Mouse (Mus musculus) E14TG2a.4 (cell line): Measurements from ENCODE around the gene Tnfaip2.

ENCODE experiments used
- CTCF ChIP-seq: conservative IDR thresholded peaks from 2 replicates; pipeline ENCODE4 v1.5.1; 2014; ENCODE audit warnings: low read length
- NANOG ChIP-seq: IDR thresholded peaks from 2 replicates; pipeline ENCODE4 v1.6.1; 2014; ENCODE audit warnings: borderline replicate concordance, low read length, mixed read lengths
- POU5F1 ChIP-seq: IDR thresholded peaks from 2 replicates; pipeline ENCODE4 v1.6.1; 2014; ENCODE audit warnings: low read length, borderline replicate concordance

DNA sequence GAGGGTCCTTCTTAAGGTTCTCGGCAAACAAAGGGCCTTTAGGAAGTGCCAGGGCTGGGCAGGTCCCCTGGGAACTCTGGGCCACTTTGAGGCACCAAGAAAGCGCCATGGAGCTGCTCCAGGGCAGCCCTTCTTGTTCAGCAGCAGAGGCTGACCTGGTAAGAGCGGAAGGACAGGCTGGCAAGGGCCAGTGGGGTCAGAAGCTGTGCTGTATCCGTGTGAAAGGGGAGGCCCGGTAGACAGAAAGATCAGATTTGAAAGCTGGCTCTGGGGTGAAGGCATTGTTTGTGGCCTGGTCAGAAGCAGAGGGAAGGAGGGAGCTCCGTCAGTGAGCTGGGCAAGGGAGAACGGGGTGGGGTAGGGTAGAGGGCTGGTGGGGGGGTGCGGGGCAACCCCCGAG, 5.1 kb downstream of the Tnfaip2 start:
- no peak for TF ChIP-seq CTCF
- no peak for TF ChIP-seq POU5F1
- no peak for TF ChIP-seq NANOG
